Mouse (Mus musculus): ENCODE results near the gene Kirrel3.

- TF ChIP-seq CTCF (IDR thresholded peaks at IDR 0.05; ENCODE audit: low read depth, low read length): no peak
- TF ChIP-seq POLR2A (IDR thresholded peaks at IDR 0.05; ENCODE audit: borderline replicate concordance, low read depth, low read length): no peak
These were observed 376.1 kb downstream of the Kirrel3 start for GRCm38 (mm10) chr9:34861775-34862174.
